Mouse (Mus musculus): ENCODE results near the gene Ubb.
"Not testable (repeated sequence)": the region's sequence is repeated elsewhere in the genome, so short reads cannot be mapped to it uniquely, and the experiment has no call there.

GRCm38 (mm10) chr11:62508816-62509215 lies 42.2 kb upstream of the Ubb start:
- TF ChIP-seq CTCF (IDR thresholded peaks at IDR 0.05); POLR2A (IDR thresholded peaks at IDR 0.05; ENCODE audit: insufficient read depth, low read depth, low read length); EP300 (IDR thresholded peaks at IDR 0.05; ENCODE audit: insufficient read depth, low read depth, low read length): not testable (repeated sequence)
